Mouse (Mus musculus) ES-E14 (cell line): ENCODE results near the gene Tmem254b.
"Not testable (repeated sequence)": the region's sequence is repeated elsewhere in the genome, so short reads cannot be mapped to it uniquely, and the experiment has no call there.

Source experiments
- CHD2 ChIP-seq: IDR thresholded peaks from 2 replicates; pipeline ENCODE4 v1.6.1; 2014; ENCODE audit warnings: mild to moderate bottlenecking, low read depth, low read length, inconsistent platforms
- HCFC1 ChIP-seq: IDR thresholded peaks from 2 replicates; pipeline ENCODE4 v1.6.1; 2012; ENCODE audit warnings: low read length, inconsistent platforms, borderline replicate concordance; ENCODE audit not compliant: insufficient read depth
- MAFK ChIP-seq: IDR thresholded peaks from 2 replicates; pipeline ENCODE4 v1.6.1; 2014; ENCODE audit warnings: mild to moderate bottlenecking, low read depth, low read length, inconsistent platforms; ENCODE audit not compliant: insufficient read depth
- ZC3H11A ChIP-seq: IDR thresholded peaks from 2 replicates; pipeline ENCODE4 v1.6.1; 2012; ENCODE audit warnings: low read depth, mild to moderate bottlenecking, inconsistent platforms, low read length, borderline replicate concordance
- ZNF384 ChIP-seq: IDR thresholded peaks from 2 replicates; pipeline ENCODE4 v1.6.1; 2012; ENCODE audit warnings: low read depth, low read length, inconsistent platforms

DNA sequence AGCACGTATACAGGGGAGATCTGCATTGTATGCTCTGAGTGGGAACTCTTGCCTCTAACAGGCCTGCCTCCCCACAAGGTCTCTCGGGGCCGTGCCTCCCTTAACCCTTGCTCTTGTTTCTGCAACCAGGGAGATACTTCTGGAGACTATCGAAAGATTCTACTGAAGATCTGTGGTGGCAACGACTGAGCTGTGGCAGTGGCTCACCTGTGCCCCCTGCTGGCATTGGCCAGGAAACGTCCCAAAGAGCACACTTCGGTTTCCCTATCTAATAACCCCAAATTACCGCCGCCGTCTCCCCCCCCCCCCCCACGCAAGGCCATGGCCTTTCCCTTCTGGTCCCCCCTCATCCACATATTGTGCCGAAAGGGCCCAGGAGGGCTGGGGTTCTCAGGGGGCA is 41.6 kb downstream of the Tmem254b start:
- TF ChIP-seq HCFC1, ZC3H11A, CHD2, MAFK, ZNF384: not testable (repeated sequence)
